Mouse (Mus musculus) hindbrain, embryonic 14.5 days (tissue): ENCODE results near the gene B3gnt4. TPM values are rescaled to one million over a fixed set of nuclear protein-coding genes. Genes with fewer than 3 reads are reported as not detected.

Source experiments
- ATAC-seq: fragments of 200-750 bp; cut with Nextera tagmentation; 2 replicates; pipeline ENCODE4 v1.8.0; 2017; ENCODE audit warnings: moderate number of reproducible peaks, mild to moderate bottlenecking, moderate TSS enrichment, moderate library complexity; ENCODE audit not compliant: low FRiP score
- DNase-seq: peaks from one replicate; pipeline ENCODE4 v3.0.0-alpha.2; 2015; ENCODE audit warnings: low spot score
- H3K27ac ChIP-seq: fragments of 300-500 bp; sonication (generic); 2 replicates; pipeline ENCODE4 v1.5.1; 2014; ENCODE audit warnings: mild to moderate bottlenecking, moderate library complexity
- H3K27me3 ChIP-seq: fragments of 300-500 bp; sonication (generic); 2 replicates; pipeline ENCODE4 v1.6.1; 2014; ENCODE audit warnings: mild to moderate bottlenecking, low read length, mixed read lengths; ENCODE audit not compliant: control insufficient read depth, insufficient read depth
- H3K36me3 ChIP-seq: fragments of 300-500 bp; sonication (generic); replicated peaks from 2 replicates; pipeline ENCODE4 v1.6.1; 2014; ENCODE audit not compliant: control insufficient read depth, insufficient read depth
- H3K4me1 ChIP-seq: fragments of 300-500 bp; sonication (generic); replicated peaks from 2 replicates; pipeline ENCODE4 v1.6.1; 2014; ENCODE audit warnings: antibody characterized with exemption, low read length, mixed read lengths; ENCODE audit not compliant: control insufficient read depth, insufficient read depth
- H3K4me2 ChIP-seq: fragments of 300-500 bp; sonication (generic); replicated peaks from 2 replicates; pipeline ENCODE4 v1.6.1; 2014; ENCODE audit warnings: mild to moderate bottlenecking, moderate library complexity
- H3K4me3 ChIP-seq: fragments of 300-500 bp; sonication (generic); replicated peaks from 2 replicates; pipeline ENCODE4 v1.5.1; 2014; ENCODE audit warnings: mild to moderate bottlenecking, low read length
- H3K9ac ChIP-seq: fragments of 300-500 bp; sonication (generic); 2 replicates; pipeline ENCODE4 v1.6.1; 2014
- H3K9me3 ChIP-seq: fragments of 300-500 bp; sonication (generic); 2 replicates; pipeline ENCODE4 v1.6.1; 2016; ENCODE audit warnings: low read length; ENCODE audit not compliant: control insufficient read depth
- WGBS: fragments of 180-500 bp; shearing (Covaris S2); extraction: QIAGEN DNeasy Blood & Tissue Kit; methylation state at CpG from one replicate; pipeline ENCODE4 v1.1.7; 2014; 5-methylcytosine and 5-hydroxymethylcytosine counted together
- polyA plus RNA-seq: library from polyadenylated mRNA; unstranded; fragments of >200 nt; fragmentation: Nextera tagmentation; extraction: Ambion mirVana; gene quantifications from 2 replicates; pipeline ENCODE4 v1.2.1, GENCODE M21; 2014

B3gnt4 gene
- polyA plus RNA-seq: 1.2 and 2.0 TPM in 2 replicates

DNA sequence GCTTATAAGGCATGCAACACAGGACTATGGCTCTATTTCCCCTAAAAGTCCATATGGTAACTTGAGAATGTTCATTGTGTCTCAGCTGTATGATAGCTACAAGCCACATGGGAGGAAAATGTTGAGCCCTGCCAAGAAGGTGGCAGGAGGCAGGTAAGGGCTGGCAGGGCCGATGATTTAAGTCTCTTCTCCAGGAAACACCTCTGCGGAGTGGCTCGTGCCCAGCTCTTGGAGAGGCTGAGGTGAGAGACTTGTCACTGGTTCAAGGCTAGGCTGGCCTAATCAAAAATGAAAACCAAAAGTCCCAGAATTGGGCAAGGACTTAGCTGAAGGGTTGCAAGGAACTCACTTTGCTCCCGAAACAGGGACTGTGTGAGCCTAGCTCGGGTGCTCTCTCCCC lies at the start of gene B3gnt4:
TSS of gene B3gnt4 (plus strand) at position 301 of the 400 bp plus-strand sequence.
- H3K27ac ChIP-seq: no peak within 1 kb of the TSS
- peak within 1 kb of the TSS; percentile 69 for H3K4me2 ChIP-seq
- H3K27me3 ChIP-seq: no peaks in the 10 kb centered on the region
- no peaks in the 10 kb centered on the region for H3K9me3 ChIP-seq
- H3K9ac ChIP-seq: no peak within 1 kb of the TSS
- whole genome bisulfite sequencing: 90% methylated on average over 5 of the region's 5 CpGs
- peaks cover 33% of the 10 kb centered on the region for H3K36me3 ChIP-seq
- peaks cover 16% of the 10 kb centered on the region for H3K4me1 ChIP-seq
- DNase-seq: no peak
- H3K4me3 ChIP-seq: no peak within 1 kb of the TSS
- ATAC-seq: no peak

DNA sequence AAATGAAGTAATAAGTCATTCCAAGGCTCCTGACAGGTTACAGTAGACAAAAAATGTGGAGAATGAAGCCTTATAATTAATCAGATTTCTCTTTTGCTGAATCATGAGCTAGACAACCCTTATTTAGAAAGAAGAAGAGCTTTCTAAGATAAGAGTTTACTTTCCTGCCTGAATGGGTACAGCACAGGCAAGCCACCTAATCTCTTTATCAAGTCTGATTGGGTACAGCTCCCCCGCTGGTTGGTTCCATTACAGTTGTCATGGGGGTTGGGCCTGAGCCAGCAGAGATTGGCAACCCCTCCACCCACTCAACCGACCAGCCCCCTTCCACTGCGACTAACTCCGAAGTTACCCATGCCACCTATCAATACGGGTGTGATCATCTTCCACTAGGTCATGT lies 48.8 kb upstream of the B3gnt4 start:
- no peak overlapping the region for H3K4me2 ChIP-seq
- peaks cover 3% of the 10 kb centered on the region; the same call in 1 of the 2 replicates for H3K36me3 ChIP-seq
- no peak overlapping the region for H3K4me3 ChIP-seq
- no peak for DNase-seq
- WGBS: 58% methylated on average over 5 of the region's 5 CpGs
- no peak for ATAC-seq
- no peaks in the 10 kb centered on the region for H3K4me1 ChIP-seq
- H3K9me3 ChIP-seq: no peaks in the 10 kb centered on the region
- no peak overlapping the region for H3K27ac ChIP-seq
- no peak overlapping the region for H3K9ac ChIP-seq
- H3K27me3 ChIP-seq: no peaks in the 10 kb centered on the region

DNA sequence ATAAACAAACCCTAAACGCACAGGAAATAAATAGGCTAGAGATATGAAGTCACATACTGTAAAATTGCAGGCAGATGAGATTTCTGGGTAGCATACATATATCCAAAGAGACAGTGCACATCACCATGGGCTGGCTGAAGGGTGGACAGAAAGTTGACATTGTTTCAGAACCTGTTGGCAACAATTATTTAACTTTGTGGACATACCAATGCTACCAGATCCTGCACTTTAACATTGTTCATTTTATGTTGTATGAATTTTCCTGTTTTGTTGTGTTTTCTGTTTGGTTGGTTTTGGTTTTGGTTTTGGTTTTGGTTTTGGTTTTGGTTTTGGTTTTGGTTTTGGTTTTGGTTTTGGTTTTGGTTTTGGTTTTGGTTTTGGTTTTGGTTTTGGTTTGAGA lies 45.6 kb upstream of the B3gnt4 start:
- no peaks in the 10 kb centered on the region for H3K36me3 ChIP-seq
- no peak overlapping the region for H3K27ac ChIP-seq
- H3K4me2 ChIP-seq: no peak overlapping the region
- H3K9ac ChIP-seq: no peak overlapping the region
- 94% methylated on average over 1 of the region's 1 CpGs for WGBS
- no peaks in the 10 kb centered on the region for H3K4me1 ChIP-seq
- H3K9me3 ChIP-seq: no peaks in the 10 kb centered on the region
- no peak overlapping the region for H3K4me3 ChIP-seq
- DNase-seq (no peak), ATAC-seq (no peak)
- H3K27me3 ChIP-seq: no peaks in the 10 kb centered on the region

DNA sequence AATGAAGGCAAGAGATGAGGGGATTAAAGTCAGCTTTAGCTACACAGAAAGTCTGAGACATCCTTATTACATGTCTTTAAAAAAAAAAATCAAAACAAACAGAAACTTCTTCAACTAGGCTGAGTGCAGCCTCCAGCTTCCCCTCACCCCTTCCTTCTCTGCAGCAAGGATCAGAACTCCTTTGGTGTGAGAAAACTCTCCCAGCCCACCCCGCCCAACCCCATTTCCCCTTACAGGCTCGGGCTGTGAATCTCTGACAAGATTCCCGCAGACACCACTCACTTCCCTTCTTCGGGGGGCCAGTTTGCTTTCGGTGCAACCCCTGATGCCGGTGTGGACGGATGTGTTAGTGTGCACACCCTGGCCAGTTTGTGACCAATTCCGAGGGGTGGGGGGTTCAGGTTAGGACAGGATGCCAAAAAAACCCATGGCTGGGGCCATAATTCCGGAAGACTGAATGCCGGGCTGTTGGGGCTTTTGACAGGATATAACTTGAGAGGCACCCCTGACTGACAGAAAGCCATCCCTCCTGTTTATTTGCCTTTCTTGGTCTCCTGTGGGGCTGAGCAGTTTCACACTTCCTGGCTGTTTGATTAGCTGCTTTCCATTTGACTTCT lies 39.4 kb upstream of the B3gnt4 start:
- DNase-seq (no peak), ATAC-seq (no peak)
- H3K4me3 ChIP-seq: no peak overlapping the region
- H3K27ac ChIP-seq: no peak overlapping the region
- no peak overlapping the region for H3K9ac ChIP-seq
- WGBS: 71% methylated on average over 10 of the region's 10 CpGs
- H3K27me3 ChIP-seq: no peaks in the 10 kb centered on the region
- H3K9me3 ChIP-seq: no peaks in the 10 kb centered on the region
- no peaks in the 10 kb centered on the region for H3K36me3 ChIP-seq
- no peaks in the 10 kb centered on the region for H3K4me1 ChIP-seq
- no peak overlapping the region for H3K4me2 ChIP-seq

GRCm38 (mm10) chr5:123473817-123474216 lies 36.4 kb upstream of the B3gnt4 start:
- 60% methylated on average over 5 of the region's 5 CpGs for WGBS
- no peaks in the 10 kb centered on the region for H3K9me3 ChIP-seq
- no peak overlapping the region for H3K9ac ChIP-seq
- DNase-seq (no peak), ATAC-seq (no peak)
- no peak overlapping the region for H3K4me2 ChIP-seq
- H3K36me3 ChIP-seq: no peaks in the 10 kb centered on the region
- no peak overlapping the region for H3K27ac ChIP-seq
- no peaks in the 10 kb centered on the region for H3K4me1 ChIP-seq
- no peak overlapping the region for H3K4me3 ChIP-seq
- H3K27me3 ChIP-seq: no peaks in the 10 kb centered on the region

GRCm38 (mm10) chr5:123487659-123488395 lies 22.4 kb upstream of the B3gnt4 start:
- Histone ChIP-seq H3K27ac (no peak overlapping the region), H3K36me3 (no peaks in the 10 kb centered on the region), H3K27me3 (no peaks in the 10 kb centered on the region), H3K9ac (no peak overlapping the region), H3K9me3 (no peaks in the 10 kb centered on the region), H3K4me3 (no peak overlapping the region), H3K4me2 (no peak overlapping the region), H3K4me1 (peaks cover 8% of the 10 kb centered on the region; the same call in 1 of the 2 replicates)
- 86% methylated on average over 11 of the region's 11 CpGs for WGBS
- ATAC-seq (no peak), DNase-seq (no peak)

- 10% methylated on average over 25 of the region's 25 CpGs for WGBS
- peak; percentile 44 for DNase-seq
- H3K27me3 ChIP-seq: no peaks in the 10 kb centered on the region
- peak within 1 kb of the TSS; percentile 4; the same call in 1 of the 2 replicates for H3K4me3 ChIP-seq
- H3K4me2 ChIP-seq: peak within 1 kb of the TSS; percentile 53
- no peak within 1 kb of the TSS for H3K9ac ChIP-seq
- H3K9me3 ChIP-seq: no peaks in the 10 kb centered on the region
- no peaks in the 10 kb centered on the region for H3K36me3 ChIP-seq
- H3K4me1 ChIP-seq: peaks cover 8% of the 10 kb centered on the region; the same call in 1 of the 2 replicates
- H3K27ac ChIP-seq: no peak within 1 kb of the TSS
- no peak for ATAC-seq
Observed at GRCm38 (mm10) chr5:123489112-123489785, 21.0 kb upstream of the B3gnt4 start, which contains the start of the genes Lrrc43 and Il31. Lrrc43 (plus strand) TSS chr5:123489305. Il31 (minus strand) TSS chr5:123489489.

DNA sequence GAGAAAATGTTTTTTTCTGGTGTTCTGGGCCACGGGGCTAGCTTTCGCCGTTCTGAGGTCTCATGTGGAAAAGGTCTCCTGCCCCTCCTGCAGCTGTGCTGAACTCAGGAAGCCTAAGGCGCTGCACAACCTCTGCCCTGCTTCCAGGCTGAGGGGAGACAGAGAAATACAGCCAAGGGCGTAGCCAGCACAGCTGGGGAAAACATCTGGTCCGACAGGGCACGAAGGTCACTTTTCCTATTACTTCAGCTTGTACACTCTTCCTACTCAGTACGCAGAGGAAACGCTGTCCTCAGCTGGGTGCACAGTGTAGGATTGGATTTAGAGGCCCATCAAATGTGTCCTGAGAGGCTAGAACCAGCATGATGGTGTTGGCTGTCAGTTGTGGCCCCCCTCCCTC lies 20.3 kb upstream of the B3gnt4 start:
- Histone ChIP-seq H3K27ac (no peak overlapping the region), H3K27me3 (no peaks in the 10 kb centered on the region), H3K36me3 (no peaks in the 10 kb centered on the region), H3K9me3 (no peaks in the 10 kb centered on the region), H3K4me2 (no peak overlapping the region), H3K4me1 (peaks cover 8% of the 10 kb centered on the region; the same call in 1 of the 2 replicates), H3K4me3 (no peak overlapping the region), H3K9ac (no peak overlapping the region)
- 68% methylated on average over 9 of the region's 9 CpGs for WGBS
- DNase-seq (no peak), ATAC-seq (no peak)

- Histone ChIP-seq H3K27me3 (no peaks in the 10 kb centered on the region), H3K4me3 (no peak overlapping the region), H3K36me3 (no peaks in the 10 kb centered on the region), H3K4me2 (no peak overlapping the region), H3K9me3 (no peaks in the 10 kb centered on the region), H3K9ac (no peak overlapping the region), H3K4me1 (no peaks in the 10 kb centered on the region), H3K27ac (no peak overlapping the region)
- DNase-seq (peak; percentile 49), ATAC-seq (no peak)
- 52% methylated on average over 4 of the region's 4 CpGs for WGBS
Observed at GRCm38 (mm10) chr5:123499717-123500116, 10.5 kb upstream of the B3gnt4 start.
